Mouse (Mus musculus): ENCODE results near the gene Syt12.

Syt12 gene

GRCm38 (mm10) chr19:4477345-4478189 lies at the start of gene Syt12:
Syt12 (minus strand) TSS chr19:4477447.
- in situ Hi-C loops (cut with MseI, MboI): no loop called here

- in situ Hi-C loops (cut with MseI, MboI): no loop called here
Observed at GRCm38 (mm10) chr19:4521426-4522050, 44.3 kb upstream of the Syt12 start.

- in situ Hi-C loops (cut with MseI, MboI): no loop called here
Observed at GRCm38 (mm10) chr19:4517483-4517882, 40.2 kb upstream of the Syt12 start.

- in situ Hi-C loops (cut with MseI, MboI): no loop called here
Observed at GRCm38 (mm10) chr19:4516288-4516687, 39.0 kb upstream of the Syt12 start.

GRCm38 (mm10) chr19:4515746-4516145 lies 38.5 kb upstream of the Syt12 start:
- in situ Hi-C loops (cut with MseI, MboI): no loop called here

- in situ Hi-C loops (cut with MseI, MboI): no loop called here
Observed at GRCm38 (mm10) chr19:4513236-4513858, 36.1 kb upstream of the Syt12 start.

GRCm38 (mm10) chr19:4511116-4511841 lies 34.0 kb upstream of the Syt12 start:
- in situ Hi-C loops (cut with MseI, MboI): no loop called here

GRCm38 (mm10) chr19:4509986-4510963 lies 33.0 kb upstream of the Syt12 start, which contains the start of gene Pcx:
Pcx (plus strand) TSS chr19:4510472.
- in situ Hi-C loops (cut with MseI, MboI): no loop called here

GRCm38 (mm10) chr19:4507746-4508145 lies 30.5 kb upstream of the Syt12 start:
- in situ Hi-C loops (cut with MseI, MboI): no loop called here

- in situ Hi-C loops (cut with MseI, MboI): no loop called here
Observed at GRCm38 (mm10) chr19:4504830-4505229, 27.6 kb upstream of the Syt12 start.

- in situ Hi-C loops (cut with MseI, MboI): no loop called here
Observed at GRCm38 (mm10) chr19:4502701-4503100, 25.5 kb upstream of the Syt12 start.

GRCm38 (mm10) chr19:4498062-4498933 lies 21.1 kb upstream of the Syt12 start, which contains the start of gene 2010003K11Rik:
2010003K11Rik (minus strand) TSS chr19:4498583.
- in situ Hi-C loops (cut with MseI, MboI): no loop called here

GRCm38 (mm10) chr19:4497263-4497973 lies 20.2 kb upstream of the Syt12 start:
- in situ Hi-C loops (cut with MseI, MboI): no loop called here

- in situ Hi-C loops (cut with MseI, MboI): no loop called here
Observed at GRCm38 (mm10) chr19:4496535-4497262, 19.5 kb upstream of the Syt12 start.

- in situ Hi-C loops (cut with MseI, MboI): no loop called here
Observed at GRCm38 (mm10) chr19:4495814-4496213, 18.6 kb upstream of the Syt12 start.

GRCm38 (mm10) chr19:4494707-4495106 lies 17.5 kb upstream of the Syt12 start:
- in situ Hi-C loops (cut with MseI, MboI): no loop called here

- in situ Hi-C loops (cut with MseI, MboI): no loop called here
Observed at GRCm38 (mm10) chr19:4492526-4493296, 15.5 kb upstream of the Syt12 start.

All from mouse trophoblast stem cell (cell line).